Mouse (Mus musculus) forebrain, embryonic 14.5 days (tissue): ENCODE measurements at regions not wholly inside any gene's neighbourhood (a gene's known extent, or its start where the extent isn't known, plus 50 kb on each side); places are given as distances from the start of the nearest gene placed in this dataset.
"Not testable (repeated sequence)": the region's sequence is repeated elsewhere in the genome, so short reads cannot be mapped to it uniquely, and the experiment has no call there.

Experiments
- ATAC-seq: fragments of 200-750 bp; cut with Nextera tagmentation; 2 replicates; pipeline ENCODE4 v1.8.0; 2017; ENCODE audit warnings: mild to moderate bottlenecking, moderate library complexity
- DNase-seq: peaks from one replicate; pipeline ENCODE4 v3.0.0-alpha.2; 2015; ENCODE audit warnings: low spot score
- H3K27ac ChIP-seq: fragments of 300-500 bp; sonication (generic); 2 replicates; pipeline ENCODE4 v1.5.1; 2014; ENCODE audit warnings: low read depth, mild to moderate bottlenecking, control low read depth, low read length, moderate library complexity
- H3K27me3 ChIP-seq: fragments of 300-500 bp; sonication (generic); replicated peaks from 2 replicates; pipeline ENCODE4 v1.6.1; 2014; ENCODE audit warnings: low read length, control low read depth, mixed read lengths; ENCODE audit not compliant: control insufficient read depth, insufficient read depth
- H3K36me3 ChIP-seq: fragments of 300-500 bp; sonication (generic); 2 replicates; pipeline ENCODE4 v1.6.1; 2014; ENCODE audit warnings: low read length, control low read depth; ENCODE audit not compliant: control insufficient read depth, insufficient read depth
- H3K4me1 ChIP-seq: fragments of 300-500 bp; sonication (generic); 2 replicates; pipeline ENCODE4 v1.6.1; 2014; ENCODE audit warnings: antibody characterized with exemption, low read length, control low read depth; ENCODE audit not compliant: control insufficient read depth, insufficient read depth
- H3K4me2 ChIP-seq: fragments of 300-500 bp; sonication (generic); 2 replicates; pipeline ENCODE4 v1.6.1; 2014; ENCODE audit warnings: mild to moderate bottlenecking, control low read depth, low read length
- H3K4me3 ChIP-seq: fragments of 300-500 bp; sonication (generic); 2 replicates; pipeline ENCODE4 v1.5.1; 2014; ENCODE audit warnings: low read depth, low read length, control low read depth
- H3K9ac ChIP-seq: fragments of 300-500 bp; sonication (generic); 2 replicates; pipeline ENCODE4 v1.6.1; 2014; ENCODE audit warnings: mild to moderate bottlenecking, low read length, control low read depth, moderate library complexity
- H3K9me3 ChIP-seq: fragments of 300-500 bp; sonication (generic); replicated peaks from 2 replicates; pipeline ENCODE4 v1.6.1; 2016; ENCODE audit warnings: low read length, control low read depth, mixed read lengths; ENCODE audit not compliant: control insufficient read depth
- WGBS: fragments of 180-500 bp; shearing (Covaris S2); extraction: QIAGEN DNeasy Blood & Tissue Kit; methylation state at CpG from one replicate; pipeline ENCODE4 v1.1.7; 2014; 5-methylcytosine and 5-hydroxymethylcytosine counted together

GRCm38 (mm10) chrX:68486585-68486984, 191.8 kb upstream of the Fmr1 start:
- Histone ChIP-seq H3K4me3 (no peak overlapping the region), H3K4me1 (no peaks in the 10 kb centered on the region), H3K27ac (no peak overlapping the region), H3K9ac (no peak overlapping the region), H3K4me2 (no peak overlapping the region), H3K27me3 (no peaks in the 10 kb centered on the region), H3K36me3 (no peaks in the 10 kb centered on the region), H3K9me3 (no peaks in the 10 kb centered on the region)
- 90% methylated on average over 1 of the region's 1 CpGs for WGBS
- DNase-seq, result no peak
- no peak for ATAC-seq

GRCm38 (mm10) chrX:68492052-68492451, 186.3 kb upstream of the Fmr1 start:
- not testable (repeated sequence) for ATAC-seq, H3K4me3 ChIP-seq
- 52% methylated on average over 1 of the region's 1 CpGs for WGBS

GRCm38 (mm10) chrX:68494398-68495143, 183.8 kb upstream of the Fmr1 start:
- DNase-seq (peak; percentile 12), ATAC-seq (no peak)
- 57% methylated on average over 2 of the region's 2 CpGs for WGBS

More at GRCm38 (mm10) chrX:68492052-68492451, 186.3 kb upstream of the Fmr1 start:
- not testable (repeated sequence) for H3K4me1 ChIP-seq, H3K9me3 ChIP-seq, H3K27me3 ChIP-seq, H3K9ac ChIP-seq, H3K4me2 ChIP-seq, H3K36me3 ChIP-seq, DNase-seq, H3K27ac ChIP-seq

GRCm38 (mm10) chrX:68495144-68495493, 183.2 kb upstream of the Fmr1 start:
- no peaks in the 10 kb centered on the region for H3K36me3 ChIP-seq
- H3K9me3 ChIP-seq, result no peaks in the 10 kb centered on the region
- DNase-seq, result peak; percentile 16
- 68% methylated on average over 3 of the region's 3 CpGs for WGBS
- no peaks in the 10 kb centered on the region for H3K4me1 ChIP-seq
- no peak overlapping the region for H3K4me2 ChIP-seq
- H3K27ac ChIP-seq, result no peak overlapping the region
- H3K4me3 ChIP-seq, result no peak overlapping the region
- ATAC-seq, result peak; percentile 44; the same call in 1 of the 2 replicates
- no peaks in the 10 kb centered on the region for H3K27me3 ChIP-seq
- no peak overlapping the region for H3K9ac ChIP-seq

More at GRCm38 (mm10) chrX:68494398-68495143, 183.8 kb upstream of the Fmr1 start:
- no peak overlapping the region for H3K27ac ChIP-seq
- no peak overlapping the region for H3K9ac ChIP-seq
- no peaks in the 10 kb centered on the region for H3K9me3 ChIP-seq
- H3K4me3 ChIP-seq, result no peak overlapping the region
- H3K27me3 ChIP-seq, result no peaks in the 10 kb centered on the region
- H3K4me1 ChIP-seq, result no peaks in the 10 kb centered on the region
- no peaks in the 10 kb centered on the region for H3K36me3 ChIP-seq
- H3K4me2 ChIP-seq, result no peak overlapping the region

- Histone ChIP-seq H3K9ac (no peak overlapping the region), H3K9me3 (no peaks in the 10 kb centered on the region), H3K27me3 (no peaks in the 10 kb centered on the region), H3K4me2 (no peak overlapping the region), H3K4me3 (no peak overlapping the region), H3K27ac (no peak overlapping the region), H3K4me1 (no peaks in the 10 kb centered on the region), H3K36me3 (no peaks in the 10 kb centered on the region)
- ATAC-seq (no peak), DNase-seq (no peak)
- WGBS, result 84% methylated on average over 5 of the region's 5 CpGs
Observed at GRCm38 (mm10) chrX:68495751-68496150, 182.6 kb upstream of the Fmr1 start.

- no peak overlapping the region for H3K4me2 ChIP-seq
- H3K36me3 ChIP-seq, result no peaks in the 10 kb centered on the region
- DNase-seq (no peak), ATAC-seq (no peak)
- H3K4me3 ChIP-seq, result no peak overlapping the region
- no peak overlapping the region for H3K9ac ChIP-seq
- H3K4me1 ChIP-seq, result no peaks in the 10 kb centered on the region
- no peaks in the 10 kb centered on the region for H3K27me3 ChIP-seq
- 90% methylated on average over 4 of the region's 4 CpGs for WGBS
- no peaks in the 10 kb centered on the region for H3K9me3 ChIP-seq
- no peak overlapping the region for H3K27ac ChIP-seq
Observed at GRCm38 (mm10) chrX:68497886-68498285, 180.5 kb upstream of the Fmr1 start.

- H3K4me1 ChIP-seq, result no peaks in the 10 kb centered on the region
- no peaks in the 10 kb centered on the region for H3K36me3 ChIP-seq
- no peaks in the 10 kb centered on the region for H3K9me3 ChIP-seq
- DNase-seq, result no peak
- WGBS, result 76% methylated on average over 1 of the region's 1 CpGs
- H3K4me3 ChIP-seq, result no peak overlapping the region
- no peak overlapping the region for H3K27ac ChIP-seq
- H3K9ac ChIP-seq, result no peak overlapping the region
- no peak overlapping the region for H3K4me2 ChIP-seq
- no peaks in the 10 kb centered on the region for H3K27me3 ChIP-seq
- ATAC-seq, result no peak
Observed at GRCm38 (mm10) chrX:68502938-68503337, 175.4 kb upstream of the Fmr1 start.

GRCm38 (mm10) chrX:68507664-68508063, 170.7 kb upstream of the Fmr1 start:
- Histone ChIP-seq H3K9ac (no peak overlapping the region), H3K4me1 (no peaks in the 10 kb centered on the region), H3K27ac (no peak overlapping the region), H3K36me3 (no peaks in the 10 kb centered on the region), H3K4me2 (no peak overlapping the region), H3K27me3 (no peaks in the 10 kb centered on the region), H3K9me3 (no peaks in the 10 kb centered on the region), H3K4me3 (no peak overlapping the region)
- ATAC-seq (no peak), DNase-seq (no peak)
- 56% methylated on average over 1 of the region's 1 CpGs for WGBS

GRCm38 (mm10) chrX:68512213-68512766, 166.1 kb upstream of the Fmr1 start:
- no peak overlapping the region for H3K27ac ChIP-seq
- no peak overlapping the region for H3K9ac ChIP-seq
- H3K4me3 ChIP-seq, result no peak overlapping the region
- no peaks in the 10 kb centered on the region for H3K9me3 ChIP-seq
- H3K27me3 ChIP-seq, result no peaks in the 10 kb centered on the region
- WGBS, result 22% methylated on average over 1 of the region's 1 CpGs
- DNase-seq (peak; percentile 20), ATAC-seq (peak; percentile 61; the same call in 1 of the 2 replicates)
- no peaks in the 10 kb centered on the region for H3K4me1 ChIP-seq
- no peak overlapping the region for H3K4me2 ChIP-seq
- no peaks in the 10 kb centered on the region for H3K36me3 ChIP-seq
